Mouse (Mus musculus): Measurements from ENCODE around the gene Htr3a. TPM values are rescaled to one million over a fixed set of nuclear protein-coding genes. Genes with fewer than 3 reads are reported as not detected.

Htr3a gene
- total RNA-seq, 2 experiments from 2014 or later: 3.7 to 5.8 TPM

GRCm38 (mm10) chr9:48849531-48849930 lies 61.4 kb downstream of the Htr3a start:
- DNase-seq: no peak

Other genes starting within 250 kb of the Htr3a start
- gene Zbtb16, start 74.9 kb downstream of the Htr3a start, total RNA-seq (2021): 10 to 100 TPM; 28.0 to 83.4 TPM
- 1 to 10 TPM; 2.0 to 4.5 TPM for gene Htr3b, start 53.9 kb upstream of the Htr3a start, total RNA-seq (2021)
- 10 to 100 TPM; 18.1 to 27.1 TPM for gene Usp28, start 74.3 kb upstream of the Htr3a start, total RNA-seq (2021)
- 10 to 100 TPM; 14.1 to 17.0 TPM for gene Zw10, start 144.5 kb upstream of the Htr3a start, total RNA-seq (2021)
- 1 to 10 TPM in 1 of 2 experiments, under 1 TPM in 1; 0.48 to 1.4 TPM for gene Tmprss5, start 170.2 kb upstream of the Htr3a start, total RNA-seq (2021)